Mouse (Mus musculus): ENCODE data around the gene Rapgef4. TPM values are rescaled to one million over a fixed set of nuclear protein-coding genes. Genes with fewer than 3 reads are reported as not detected.

Gene Rapgef4
- total RNA-seq, 1 experiment: 3.4 TPM

DNA sequence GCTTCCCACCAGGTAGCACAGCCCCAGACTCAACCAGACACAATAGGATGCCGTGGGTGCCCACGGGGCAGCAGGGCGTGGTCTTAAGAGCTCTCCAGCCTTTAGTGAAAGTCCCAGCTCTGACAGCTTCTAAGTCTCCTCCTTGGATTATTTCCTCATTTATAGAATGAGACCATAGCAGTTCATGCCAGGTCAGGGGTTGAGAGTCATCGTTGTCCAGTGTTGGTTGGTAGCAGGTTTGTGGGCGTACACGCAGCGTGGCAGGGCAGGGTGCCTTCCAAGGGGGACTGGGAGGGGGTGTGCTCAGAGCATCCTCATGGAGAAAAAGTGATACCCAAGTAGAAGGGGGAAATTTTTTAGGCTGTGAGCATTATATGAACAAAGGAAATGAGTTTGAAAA is 166.2 kb downstream of the Rapgef4 start:
- no peak overlapping the region for H3K27ac ChIP-seq (ENCODE audit: insufficient read depth, low read depth, low read length, poor library complexity, severe bottlenecking)
- no peaks in the 10 kb centered on the region for H3K36me3 ChIP-seq (ENCODE audit: control insufficient read depth, insufficient read depth, low read length, poor library complexity, severe bottlenecking)
- H3K4me3 ChIP-seq (ENCODE audit: insufficient read depth in 1 of 2, low read depth in 1 of 2, low read length in 2 of 2, poor library complexity in 1 of 2, severe bottlenecking in 1 of 2): no peak overlapping the region
- in situ Hi-C loops (cut with MboI; ENCODE audit: low sequenced_read_pairs in 2 of 2, unreplicated experiment in 2 of 2): no loop called here
- TF ChIP-seq ZC3H11A (IDR thresholded peaks at IDR 0.05; ENCODE audit: borderline replicate concordance, low read depth, low read length): no peak
- no peak for TF ChIP-seq HCFC1 (IDR thresholded peaks at IDR 0.05; ENCODE audit: borderline replicate concordance, insufficient read depth, low read length)
- no peak for TF ChIP-seq CHD2 (IDR thresholded peaks at IDR 0.05; ENCODE audit: low read depth, low read length)
- no peak for TF ChIP-seq MAFK (IDR thresholded peaks at IDR 0.05; ENCODE audit: insufficient read depth, low read depth, low read length)
- TF ChIP-seq ZNF384 (IDR thresholded peaks at IDR 0.05; ENCODE audit: low read depth, low read length): no peak
- DNase-seq (ENCODE audit: low read depth, low spot score): no peak
- H3K4me1 ChIP-seq (ENCODE audit: control insufficient read depth in 2 of 2, insufficient read depth in 2 of 2, low read length in 2 of 2, poor library complexity in 1 of 2): peaks cover 0 to 10% of the 10 kb centered on the region in 2 experiments; a peak in 3 of 4 replicates
- H3K9ac ChIP-seq (ENCODE audit: insufficient read depth, low read depth, low read length, poor library complexity, severe bottlenecking): no peak overlapping the region
- no peaks in the 10 kb centered on the region for H3K9me3 ChIP-seq (ENCODE audit: control insufficient read depth, insufficient read depth, low read depth, low read length)

GRCm38 (mm10) chr2:72147695-72148094 is 166.7 kb downstream of the Rapgef4 start:
- in situ Hi-C loops (cut with MboI; ENCODE audit: low sequenced_read_pairs in 2 of 2, unreplicated experiment in 2 of 2): no loop called here
- no peak for DNase-seq (ENCODE audit: low read depth, low spot score)
- no peak for TF ChIP-seq ZNF384 (IDR thresholded peaks at IDR 0.05; ENCODE audit: low read depth, low read length)
- TF ChIP-seq HCFC1 (IDR thresholded peaks at IDR 0.05; ENCODE audit: borderline replicate concordance, insufficient read depth, low read length): no peak
- no peak for TF ChIP-seq CHD2 (IDR thresholded peaks at IDR 0.05; ENCODE audit: low read depth, low read length)
- no peak for TF ChIP-seq ZC3H11A (IDR thresholded peaks at IDR 0.05; ENCODE audit: borderline replicate concordance, low read depth, low read length)
- no peak for TF ChIP-seq MAFK (IDR thresholded peaks at IDR 0.05; ENCODE audit: insufficient read depth, low read depth, low read length)

DNA sequence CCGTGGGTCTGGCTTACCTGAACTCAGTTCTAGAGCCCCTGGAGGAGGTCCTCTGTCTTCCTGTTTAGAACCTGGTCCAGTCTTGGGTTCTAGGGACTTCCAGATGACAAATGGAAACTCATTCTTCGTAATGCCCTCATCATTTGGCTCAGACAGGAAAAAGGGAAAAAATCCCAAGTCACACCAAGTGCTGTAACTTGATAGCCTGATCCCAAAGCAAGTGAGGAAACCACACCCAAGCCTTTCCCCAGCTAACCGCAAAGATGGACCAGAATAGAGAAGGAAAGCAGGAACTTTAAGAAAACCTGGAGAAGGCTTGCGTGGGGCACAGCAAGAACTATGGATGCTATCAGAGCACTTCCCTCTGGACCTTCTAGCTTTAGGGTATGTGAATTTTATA is 167.6 kb downstream of the Rapgef4 start:
- Histone ChIP-seq H3K4me3 (ENCODE audit: insufficient read depth in 1 of 2, low read depth in 1 of 2, low read length in 2 of 2, poor library complexity in 1 of 2, severe bottlenecking in 1 of 2) (no peak overlapping the region), H3K4me1 (ENCODE audit: control insufficient read depth in 2 of 2, insufficient read depth in 2 of 2, low read length in 2 of 2, poor library complexity in 1 of 2) (peaks cover 0 to 10% of the 10 kb centered on the region in 2 experiments; a peak in 3 of 4 replicates), H3K36me3 (ENCODE audit: control insufficient read depth, insufficient read depth, low read length, poor library complexity, severe bottlenecking) (no peaks in the 10 kb centered on the region), H3K9me3 (ENCODE audit: control insufficient read depth, insufficient read depth, low read depth, low read length) (no peaks in the 10 kb centered on the region), H3K27ac (ENCODE audit: insufficient read depth, low read depth, low read length, poor library complexity, severe bottlenecking) (no peak overlapping the region), H3K9ac (ENCODE audit: insufficient read depth, low read depth, low read length, poor library complexity, severe bottlenecking) (no peak overlapping the region; the same call in 1 of the 2 replicates)
- in situ Hi-C loops (cut with MboI; ENCODE audit: low sequenced_read_pairs in 2 of 2, unreplicated experiment in 2 of 2): no loop called here
- no peak for DNase-seq (ENCODE audit: low read depth, low spot score)
- TF ChIP-seq MAFK (IDR thresholded peaks at IDR 0.05; ENCODE audit: insufficient read depth, low read depth, low read length) (no peak), HCFC1 (IDR thresholded peaks at IDR 0.05; ENCODE audit: borderline replicate concordance, insufficient read depth, low read length) (no peak), CHD2 (IDR thresholded peaks at IDR 0.05; ENCODE audit: low read depth, low read length) (no peak), ZC3H11A (IDR thresholded peaks at IDR 0.05; ENCODE audit: borderline replicate concordance, low read depth, low read length) (no peak), ZNF384 (IDR thresholded peaks at IDR 0.05; ENCODE audit: low read depth, low read length) (no peak)

More at GRCm38 (mm10) chr2:72147695-72148094, 166.7 kb downstream of the Rapgef4 start:
- Histone ChIP-seq H3K27ac (ENCODE audit: insufficient read depth, low read depth, low read length, poor library complexity, severe bottlenecking) (no peak overlapping the region), H3K4me1 (ENCODE audit: control insufficient read depth in 2 of 2, insufficient read depth in 2 of 2, low read length in 2 of 2, poor library complexity in 1 of 2) (peaks cover 0 to 10% of the 10 kb centered on the region in 2 experiments; a peak in 3 of 4 replicates), H3K4me3 (ENCODE audit: insufficient read depth in 1 of 2, low read depth in 1 of 2, low read length in 2 of 2, poor library complexity in 1 of 2, severe bottlenecking in 1 of 2) (no peak overlapping the region), H3K9me3 (ENCODE audit: control insufficient read depth, insufficient read depth, low read depth, low read length) (no peaks in the 10 kb centered on the region), H3K9ac (ENCODE audit: insufficient read depth, low read depth, low read length, poor library complexity, severe bottlenecking) (no peak overlapping the region), H3K36me3 (ENCODE audit: control insufficient read depth, insufficient read depth, low read length, poor library complexity, severe bottlenecking) (no peaks in the 10 kb centered on the region)

DNA sequence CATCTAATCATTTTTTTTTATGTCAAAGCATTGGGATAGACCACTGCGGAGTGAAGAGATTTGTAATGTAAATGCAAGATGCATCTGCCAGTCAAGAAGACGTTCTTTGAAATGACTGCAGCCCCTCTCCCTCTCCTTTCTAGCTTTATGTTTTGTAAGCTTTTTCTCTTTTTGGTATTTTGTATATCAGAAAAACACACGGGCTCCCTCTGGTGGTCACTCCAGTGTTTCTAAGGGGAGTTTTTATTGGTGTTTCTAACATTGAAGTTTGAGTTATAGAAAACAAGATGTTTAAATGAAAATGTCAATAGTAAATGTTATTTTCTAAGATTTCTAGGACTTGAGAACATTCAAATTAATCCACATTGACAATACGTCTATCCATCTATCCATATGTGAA is 168.0 kb downstream of the Rapgef4 start:
- in situ Hi-C loops (cut with MboI; ENCODE audit: low sequenced_read_pairs in 2 of 2, unreplicated experiment in 2 of 2): no loop called here
- Histone ChIP-seq H3K4me3 (ENCODE audit: insufficient read depth in 1 of 2, low read depth in 1 of 2, low read length in 2 of 2, poor library complexity in 1 of 2, severe bottlenecking in 1 of 2) (no peak overlapping the region), H3K36me3 (ENCODE audit: control insufficient read depth, insufficient read depth, low read length, poor library complexity, severe bottlenecking) (no peaks in the 10 kb centered on the region), H3K9ac (ENCODE audit: insufficient read depth, low read depth, low read length, poor library complexity, severe bottlenecking) (no peak overlapping the region), H3K27ac (ENCODE audit: insufficient read depth, low read depth, low read length, poor library complexity, severe bottlenecking) (no peak overlapping the region), H3K4me1 (ENCODE audit: control insufficient read depth in 2 of 2, insufficient read depth in 2 of 2, low read length in 2 of 2, poor library complexity in 1 of 2) (peaks cover 0 to 10% of the 10 kb centered on the region in 2 experiments; a peak in 3 of 4 replicates), H3K9me3 (ENCODE audit: control insufficient read depth, insufficient read depth, low read depth, low read length) (no peaks in the 10 kb centered on the region)
- DNase-seq (ENCODE audit: low read depth, low spot score): peak; percentile 35
- no peak for TF ChIP-seq MAFK (IDR thresholded peaks at IDR 0.05; ENCODE audit: insufficient read depth, low read depth, low read length)
- TF ChIP-seq HCFC1 (IDR thresholded peaks at IDR 0.05; ENCODE audit: borderline replicate concordance, insufficient read depth, low read length): no peak
- TF ChIP-seq ZC3H11A (IDR thresholded peaks at IDR 0.05; ENCODE audit: borderline replicate concordance, low read depth, low read length): peak; percentile 41; the same call in 1 of the 2 replicates
- no peak for TF ChIP-seq CHD2 (IDR thresholded peaks at IDR 0.05; ENCODE audit: low read depth, low read length)

All from ES-E14 (cell line).